Mouse (Mus musculus) monocyte, adult 5-6 weeks (primary cell): ENCODE data around the gene Pi4k2a. TPM values are rescaled to one million over a fixed set of nuclear protein-coding genes. Genes with fewer than 3 reads are reported as not detected.

Experiments
- ATAC-seq: fragments of 153-309, 156-312 bp; replicated peaks from 2 replicates; pipeline ENCODE4 v1.8.0; 2017; ENCODE audit warnings: mild to moderate bottlenecking; ENCODE audit not compliant: low TSS enrichment, insufficient number of reproducible peaks, severe bottlenecking, poor library complexity, low FRiP score
- total RNA-seq: library from RNA; stranded (forward); fragments of 200-1000, 200-491, 200-594 nt; gene quantifications from 3 replicates; pipeline ENCODE4 v1.2.3, GENCODE M21; 2017

Gene Pi4k2a
- 12.4 to 19.9 TPM (median 16.8 TPM) in 3 replicates for total RNA-seq

- ATAC-seq: peak; percentile 97
Observed at GRCm38 (mm10) chr19:42089748-42090595, at the start of gene Pi4k2a. Pi4k2a (plus strand) TSS chr19:42090470.

- no peak for ATAC-seq
Observed at GRCm38 (mm10) chr19:42043988-42044387, 46.3 kb upstream of the Pi4k2a start.

GRCm38 (mm10) chr19:42045269-42046102, 44.8 kb upstream of the Pi4k2a start, which contains the start of gene Hoga1:
Hoga1 (plus strand) TSS chr19:42045610.
- peak; percentile 84 for ATAC-seq

GRCm38 (mm10) chr19:42050251-42050650, 40.0 kb upstream of the Pi4k2a start:
- no peak for ATAC-seq

GRCm38 (mm10) chr19:42051351-42051750, 38.9 kb upstream of the Pi4k2a start:
- no peak for ATAC-seq

DNA sequence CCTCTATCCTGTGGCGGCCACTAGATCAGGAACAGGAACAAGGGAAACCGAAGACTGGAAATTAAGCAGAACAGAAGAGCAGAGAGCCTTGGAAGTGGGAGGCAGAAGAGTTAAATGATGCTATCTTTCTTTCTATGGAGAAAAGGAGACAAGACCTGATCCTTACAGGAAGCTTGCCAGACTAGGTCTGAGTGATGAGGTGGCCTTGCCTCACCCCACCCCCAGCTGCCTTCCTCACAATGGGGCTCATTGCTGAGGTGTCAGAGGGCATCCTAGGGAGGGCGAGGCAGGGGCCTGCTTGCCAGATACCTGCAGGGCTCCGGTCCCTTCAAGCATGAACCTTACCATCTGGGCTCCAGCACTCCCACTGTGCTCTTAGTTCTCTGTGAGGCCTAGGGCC, 38.3 kb upstream of the Pi4k2a start, which contains the start of gene 4933411K16Rik:
4933411K16Rik (plus strand) TSS at position 301 of the 400 bp plus-strand sequence.
- no peak for ATAC-seq

DNA sequence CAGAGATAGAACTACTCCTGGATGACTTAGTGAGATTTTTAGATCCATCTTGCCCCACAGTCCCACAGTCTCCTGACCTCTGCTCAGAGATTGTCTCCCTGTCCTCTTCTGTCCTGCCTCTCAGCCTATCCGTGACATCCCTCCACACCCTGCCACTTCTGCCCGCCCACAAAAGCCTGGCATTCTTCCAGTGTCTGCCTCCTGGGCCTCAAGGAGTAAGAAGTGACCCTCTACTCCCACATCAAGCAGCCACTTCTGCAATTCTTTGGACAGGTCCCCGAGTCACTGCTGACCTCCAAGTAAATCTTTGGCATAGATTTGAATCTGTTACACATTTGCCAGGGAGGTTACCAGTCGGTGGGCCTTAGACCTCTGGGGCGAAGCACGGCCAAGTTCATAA, 36.0 kb upstream of the Pi4k2a start:
- ATAC-seq: no peak

GRCm38 (mm10) chr19:42055881-42056280, 34.4 kb upstream of the Pi4k2a start:
- no peak for ATAC-seq

DNA sequence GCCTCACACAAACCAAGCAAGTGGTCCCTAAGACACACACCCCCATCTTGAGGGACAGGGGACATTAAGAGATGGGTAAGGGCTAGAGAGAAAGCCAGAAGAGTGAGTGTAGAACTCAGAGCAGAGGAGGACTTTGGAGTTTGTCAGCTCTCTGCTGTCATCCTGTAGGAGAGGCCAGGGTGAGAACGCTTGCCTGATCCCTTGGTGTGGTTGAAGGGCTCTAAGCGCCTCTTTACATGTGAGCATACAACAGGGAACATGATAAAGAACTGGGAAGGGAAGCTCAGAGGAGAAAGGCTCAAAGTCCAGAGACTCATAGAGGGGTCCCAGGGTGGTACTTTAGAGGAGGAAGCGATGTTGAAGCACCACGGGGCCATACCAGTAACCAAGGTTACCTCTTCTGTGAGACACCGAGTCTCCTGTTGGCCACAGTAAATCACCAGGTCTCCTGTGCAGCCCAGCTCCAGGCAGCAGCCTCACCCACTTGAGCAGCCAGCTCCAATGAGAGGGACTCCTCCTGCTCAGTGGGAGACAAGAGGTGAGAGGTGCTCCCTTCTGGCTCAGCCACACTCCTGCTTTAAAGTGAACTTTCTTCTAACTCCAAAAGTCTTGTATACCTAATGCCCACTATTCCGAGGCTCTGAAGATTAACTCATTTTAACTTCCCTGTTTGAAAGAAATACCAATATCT, 33.4 kb upstream of the Pi4k2a start:
- no peak for ATAC-seq

DNA sequence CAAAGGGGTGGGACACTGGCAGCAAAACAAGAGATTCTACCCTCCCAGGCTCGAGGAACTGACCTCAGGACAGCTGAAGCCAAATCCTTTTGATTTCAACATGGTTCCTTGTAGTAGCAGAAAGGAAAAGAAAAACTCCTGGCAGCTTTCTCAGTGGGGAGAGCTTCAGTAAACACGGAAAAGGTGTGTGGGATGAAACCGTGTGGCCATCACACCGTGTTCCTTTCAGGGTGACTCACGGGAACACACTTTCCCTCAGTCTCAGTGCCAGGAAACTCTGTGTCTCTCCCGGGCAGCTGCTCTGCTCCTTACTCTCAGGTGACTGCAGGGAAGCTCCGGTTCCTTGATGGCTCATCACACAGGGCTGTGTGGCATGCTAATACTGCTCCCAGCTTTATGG, 31.8 kb upstream of the Pi4k2a start:
- no peak for ATAC-seq

DNA sequence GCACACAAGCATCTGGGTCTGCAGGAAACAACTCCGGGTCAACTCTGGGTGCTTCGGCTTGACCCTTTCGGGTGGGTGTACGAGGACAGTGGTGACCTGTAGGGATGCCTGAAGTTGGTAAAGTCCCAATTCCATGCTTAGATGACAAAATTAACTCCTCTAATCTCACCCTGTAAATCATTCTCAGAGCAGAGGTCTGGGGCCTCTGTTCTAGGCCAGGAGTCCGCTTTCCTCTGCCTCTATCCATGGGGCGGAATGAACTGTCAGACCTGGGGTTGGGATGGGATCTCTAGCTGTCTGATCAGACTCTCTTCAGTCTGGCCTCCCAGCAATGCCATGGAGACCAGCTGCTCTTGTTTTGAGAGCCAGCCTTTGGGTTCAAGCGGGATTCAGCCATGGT, 28.8 kb upstream of the Pi4k2a start:
- ATAC-seq: no peak

- ATAC-seq: no peak
Observed at GRCm38 (mm10) chr19:42068441-42069240, 21.6 kb upstream of the Pi4k2a start.

DNA sequence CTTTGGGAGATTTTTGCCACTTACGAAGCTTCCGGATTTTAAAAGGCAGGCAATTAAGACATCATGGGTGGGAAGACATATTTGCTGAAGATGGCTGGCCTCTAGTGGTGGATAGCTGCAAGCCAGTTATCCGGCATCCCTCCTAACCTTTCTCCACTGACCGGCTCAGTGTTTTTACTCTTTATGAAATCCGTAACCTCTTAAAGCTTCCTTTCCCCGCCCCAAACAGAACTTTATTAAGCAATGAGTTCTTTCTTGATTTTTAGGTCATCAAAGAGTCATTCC, 21.1 kb upstream of the Pi4k2a start:
- ATAC-seq: no peak

GRCm38 (mm10) chr19:42071221-42071620, 19.0 kb upstream of the Pi4k2a start:
- ATAC-seq: no peak

DNA sequence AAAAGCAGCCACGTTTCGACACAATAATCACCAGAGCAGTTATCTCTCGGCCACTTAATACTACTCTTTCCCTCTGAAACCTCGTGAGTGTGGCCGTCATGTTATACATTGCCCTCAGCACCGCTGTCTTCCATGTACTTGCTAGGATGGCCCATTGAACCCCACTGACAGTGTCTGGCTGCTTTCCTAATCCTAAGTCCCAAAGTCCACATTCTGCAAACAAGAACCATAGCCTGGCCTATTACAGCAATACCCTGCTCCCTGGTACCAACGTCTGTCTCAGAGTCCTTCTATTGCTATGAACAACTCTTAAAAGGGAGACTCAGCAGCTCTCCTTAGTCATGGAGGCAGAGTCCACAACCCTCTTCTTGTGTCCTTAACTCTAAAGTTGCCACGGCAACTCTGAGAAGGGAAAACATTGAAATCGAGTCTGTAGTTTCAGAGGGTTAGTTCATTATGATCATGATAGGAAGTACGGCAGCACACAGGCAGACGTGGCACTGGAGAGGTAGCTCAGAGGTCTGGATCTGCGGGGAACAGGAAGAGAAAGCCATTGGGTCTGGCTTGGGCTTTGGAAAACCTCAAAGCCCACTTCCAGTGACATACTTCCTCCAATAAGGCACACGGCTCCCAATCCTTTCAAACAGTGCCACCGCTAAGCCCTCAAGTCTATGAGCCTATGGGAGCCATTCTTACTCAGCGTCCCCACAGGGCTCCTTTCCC, 18.2 kb upstream of the Pi4k2a start:
- no peak for ATAC-seq

DNA sequence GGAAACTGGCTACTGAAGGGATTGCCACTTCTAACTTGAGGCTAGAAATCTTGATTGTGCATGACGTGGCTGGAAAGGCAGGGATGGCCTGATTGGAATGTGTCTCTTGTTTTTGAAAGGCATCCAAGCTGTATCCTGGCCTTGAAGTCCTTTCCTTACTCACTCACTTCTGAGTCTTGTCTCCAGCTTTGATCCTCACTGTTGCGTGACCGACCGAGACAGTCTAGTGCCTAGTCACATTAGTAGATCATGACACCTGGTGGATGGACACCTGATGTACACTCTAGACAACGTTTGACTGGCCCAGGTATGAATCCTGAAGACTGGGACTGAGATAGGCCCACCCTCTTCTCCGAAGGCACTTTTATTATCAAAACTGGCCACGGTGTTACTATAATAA, 17.5 kb upstream of the Pi4k2a start:
- ATAC-seq: no peak

- ATAC-seq: no peak
Observed at GRCm38 (mm10) chr19:42075051-42075450, 15.2 kb upstream of the Pi4k2a start.

DNA sequence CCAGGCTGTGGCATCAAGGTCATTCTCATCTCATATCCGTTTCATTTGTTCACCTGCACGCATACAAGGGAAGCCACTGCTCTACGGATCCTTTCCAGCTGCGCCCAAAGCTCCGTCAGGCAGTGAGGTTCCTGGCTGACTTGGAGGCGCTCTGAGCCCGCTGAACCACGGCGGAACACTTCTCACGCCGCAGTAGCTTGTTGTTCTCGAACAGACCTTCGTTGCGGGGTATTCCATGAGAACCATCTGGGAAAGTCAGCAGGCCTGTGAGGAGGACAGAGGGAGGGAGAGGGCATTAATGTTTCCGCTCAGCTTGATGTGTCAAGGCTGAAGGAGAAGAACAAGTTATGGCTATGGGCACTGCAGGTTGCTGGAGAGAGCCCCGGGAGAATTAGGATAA, 14.3 kb upstream of the Pi4k2a start:
- no peak for ATAC-seq
